Mouse (Mus musculus) megakaryocyte, embryonic 14.5 days (primary cell): ENCODE results near the gene Kiss1r.

Source experiments
- FLI1 ChIP-seq: IDR thresholded peaks from 2 replicates; pipeline ENCODE4 v1.6.1; 2012; ENCODE audit warnings: low read length, inconsistent platforms, mixed read lengths
- GATA1 ChIP-seq: IDR thresholded peaks from 3 replicates; pipeline ENCODE4 v1.6.1; 2012; ENCODE audit warnings: mixed read lengths, low read length, inconsistent platforms, borderline replicate concordance

DNA sequence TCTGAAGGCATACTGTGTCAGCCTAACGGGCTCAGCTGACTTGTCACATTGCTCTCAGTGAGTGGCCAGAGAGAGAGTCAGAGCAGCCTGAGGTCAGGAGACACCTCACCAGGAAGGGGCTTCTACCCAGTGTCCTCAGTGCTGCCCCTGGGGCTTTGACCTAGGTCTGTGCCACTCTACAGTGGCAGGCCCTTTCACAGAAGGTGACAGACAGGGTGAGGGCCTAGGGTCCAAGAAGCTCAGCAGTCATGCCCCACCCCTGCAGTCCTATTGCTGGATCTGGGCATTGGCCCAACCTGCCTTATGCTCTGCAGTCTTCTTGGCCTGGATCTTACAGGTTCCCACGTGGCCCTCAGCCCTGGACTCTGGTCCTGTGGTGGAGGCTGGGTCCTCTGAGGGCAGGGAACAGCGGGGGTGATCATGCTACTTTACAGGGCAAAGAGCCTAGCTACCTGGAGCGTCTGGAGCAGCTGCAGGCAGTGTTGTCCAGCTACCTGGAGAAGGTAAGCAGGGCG, 50.2 kb downstream of the Kiss1r start:
- no peak for TF ChIP-seq FLI1
- no peak for TF ChIP-seq GATA1
